Mouse (Mus musculus) urinary bladder, postnatal 25 days (tissue): Measurements from ENCODE around the gene Ppt2.
A peak's percentile ranks its signal among the peaks of the same experiment; 100 is the strongest.

Experiments used
- DNase-seq: peaks from one replicate; pipeline ENCODE4 v3.0.0; 2022; ENCODE audit warnings: low spot score

The Ppt2 gene

DNA sequence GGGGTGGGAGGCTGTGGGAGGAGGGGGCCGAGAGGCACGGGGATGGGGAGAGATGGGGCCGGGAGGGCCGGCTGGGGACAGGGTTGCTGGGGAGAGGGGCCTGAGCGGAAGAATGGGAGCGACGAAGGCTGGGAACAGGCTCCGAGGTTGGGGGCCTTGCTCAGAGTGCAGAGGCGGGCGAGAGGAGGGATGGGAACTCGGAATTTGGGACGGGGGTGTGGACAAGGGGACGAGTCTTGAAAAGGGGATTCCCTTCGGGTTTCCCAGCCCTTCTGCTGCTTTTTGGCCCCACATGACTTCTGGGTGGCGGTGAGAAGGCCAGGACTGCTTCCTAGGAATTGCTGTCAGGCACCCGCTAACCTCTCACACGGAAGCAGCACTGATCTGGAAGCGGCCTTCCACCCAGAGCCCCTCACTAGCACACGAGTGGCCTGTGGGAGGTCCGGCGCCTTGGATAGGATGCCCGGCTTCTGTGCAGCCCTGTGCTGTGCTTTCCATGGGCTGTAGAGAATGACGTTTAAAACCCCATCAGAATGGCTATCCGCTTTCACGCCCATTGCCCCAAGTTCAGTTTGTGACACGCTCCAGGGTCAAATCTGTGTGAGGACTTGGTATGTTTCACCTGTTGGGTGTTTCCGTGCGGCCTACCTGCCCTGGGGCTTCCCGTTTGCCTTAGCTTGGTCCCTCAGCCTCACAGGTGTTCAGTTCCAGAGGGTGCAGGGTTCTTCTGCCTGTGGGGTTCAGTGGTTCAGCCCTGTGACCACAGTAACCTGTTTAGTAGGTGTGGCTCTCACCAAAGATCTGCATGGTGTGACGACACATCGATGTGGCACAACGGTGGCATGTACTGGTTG lies 21.9 kb downstream of the Ppt2 start:
- DNase-seq, result no peak

DNA sequence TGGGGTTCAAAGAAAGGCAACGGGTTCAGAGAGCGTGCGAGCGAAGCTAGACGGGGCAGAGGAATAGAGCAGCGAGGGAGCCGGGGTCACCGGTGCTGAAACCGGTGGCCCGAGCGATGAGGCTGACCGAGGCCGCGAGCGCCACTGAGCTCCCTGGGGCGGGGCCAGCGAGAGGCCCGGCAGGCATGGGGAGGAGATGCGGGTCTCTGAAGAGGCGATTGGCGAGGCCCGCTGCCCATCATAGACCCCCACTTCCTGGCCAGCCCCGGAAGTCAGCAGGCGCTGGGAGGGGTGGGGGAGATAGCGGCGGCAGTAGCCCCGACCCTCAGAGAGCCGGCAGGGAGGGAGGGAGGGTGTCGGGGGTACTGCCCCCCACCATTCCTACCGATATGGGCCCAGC lies 22.7 kb downstream of the Ppt2 start:
- peak; percentile 95 for DNase-seq

DNA sequence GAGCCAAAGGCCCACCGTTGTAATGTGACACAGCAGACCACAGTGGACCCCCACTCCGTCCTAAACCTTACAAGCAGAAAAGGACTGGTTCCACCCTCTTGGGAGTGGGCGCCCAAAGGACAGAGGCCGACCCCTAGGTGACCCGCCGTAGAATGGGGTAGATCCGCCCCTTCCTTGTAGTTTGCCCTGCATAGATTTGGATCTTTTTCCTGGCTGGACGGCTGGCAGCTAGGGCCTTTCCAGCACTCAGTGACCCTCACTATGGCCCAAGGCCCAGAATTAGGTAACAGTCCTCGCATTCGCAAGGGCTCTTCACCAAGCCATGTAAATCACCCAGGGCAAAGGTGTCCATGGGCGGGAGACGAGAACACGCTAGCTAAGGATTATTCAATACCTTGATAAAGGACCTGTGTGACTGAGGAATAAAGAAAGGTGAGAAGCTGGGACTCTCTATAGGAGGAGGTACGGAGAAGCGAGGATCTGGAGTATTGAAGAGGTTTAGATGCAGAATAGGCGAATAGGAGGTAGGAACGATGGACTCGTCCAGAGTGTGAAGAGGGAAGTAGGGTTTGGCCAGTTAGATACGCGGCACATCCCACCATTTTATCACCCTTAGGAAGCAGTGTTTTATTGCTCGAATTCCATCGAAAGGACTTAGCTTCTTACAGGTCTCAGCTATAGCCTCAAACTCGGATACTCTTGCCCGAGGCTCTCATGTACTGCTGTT lies 23.6 kb downstream of the Ppt2 start:
- DNase-seq, result peak; percentile 38

- DNase-seq, result peak; percentile 96
Measured at GRCm38 (mm10) chr17:34604061-34604508, 24.2 kb downstream of the Ppt2 start, which contains the start of gene Agpat1. TSS of gene Agpat1 (plus strand) at chr17:34604262.

GRCm38 (mm10) chr17:34603375-34604060 lies 24.8 kb downstream of the Ppt2 start, which contains the start of gene Rnf5:
TSS of gene Rnf5 (minus strand) at chr17:34603690.
- DNase-seq, result peak; percentile 96

DNA sequence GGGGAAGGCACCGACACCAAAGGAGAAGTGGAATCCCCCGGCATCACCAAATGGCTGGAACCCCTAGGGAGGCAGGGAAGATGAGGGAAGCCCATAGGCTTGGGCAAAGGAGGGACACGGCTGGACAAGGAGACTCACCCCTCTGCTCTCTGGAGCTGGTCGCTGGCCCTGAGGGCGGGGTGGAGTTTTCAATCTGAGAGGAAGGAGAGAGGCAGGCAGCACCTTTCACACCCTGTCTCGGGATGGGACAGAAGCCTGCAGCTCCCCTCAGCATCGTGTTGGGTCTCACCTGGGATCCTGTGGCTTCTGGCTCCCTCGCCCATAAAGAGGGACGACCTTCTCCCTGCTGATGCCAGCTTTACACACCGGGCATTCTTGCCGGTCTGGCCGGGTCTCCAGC lies 26.5 kb downstream of the Ppt2 start:
- no peak for DNase-seq

GRCm38 (mm10) chr17:34599891-34600290 lies 28.4 kb downstream of the Ppt2 start:
- no peak for DNase-seq

DNA sequence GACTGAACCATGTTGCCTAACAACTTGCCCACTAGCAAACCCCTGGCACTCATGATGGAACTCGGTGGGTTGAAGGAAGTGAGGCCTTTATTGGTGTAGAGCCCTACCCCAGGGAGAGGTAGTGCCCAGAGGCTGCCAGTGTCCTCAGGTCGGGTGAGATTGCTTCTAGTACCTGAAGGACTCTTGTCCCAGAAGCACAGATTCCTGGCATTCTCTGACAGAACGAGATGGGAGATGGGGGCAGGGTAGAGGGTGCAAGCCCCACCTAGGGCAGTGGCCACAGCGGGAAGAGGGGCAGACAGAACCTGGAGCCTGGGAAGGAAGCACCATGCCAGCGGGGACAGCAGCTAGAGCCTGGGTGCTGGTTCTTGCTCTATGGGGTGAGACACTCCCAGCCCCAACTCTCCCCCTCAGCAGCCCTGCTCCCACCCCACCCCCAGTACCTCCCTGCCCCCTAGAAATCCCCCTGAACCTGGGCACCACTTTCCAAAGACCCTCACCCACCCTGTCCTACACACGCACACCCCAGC lies 30.7 kb downstream of the Ppt2 start, which contains the start of gene Ager:
Gene Ager (plus strand): TSS at position 297 of the 530 bp plus-strand sequence.
- no peak for DNase-seq

DNA sequence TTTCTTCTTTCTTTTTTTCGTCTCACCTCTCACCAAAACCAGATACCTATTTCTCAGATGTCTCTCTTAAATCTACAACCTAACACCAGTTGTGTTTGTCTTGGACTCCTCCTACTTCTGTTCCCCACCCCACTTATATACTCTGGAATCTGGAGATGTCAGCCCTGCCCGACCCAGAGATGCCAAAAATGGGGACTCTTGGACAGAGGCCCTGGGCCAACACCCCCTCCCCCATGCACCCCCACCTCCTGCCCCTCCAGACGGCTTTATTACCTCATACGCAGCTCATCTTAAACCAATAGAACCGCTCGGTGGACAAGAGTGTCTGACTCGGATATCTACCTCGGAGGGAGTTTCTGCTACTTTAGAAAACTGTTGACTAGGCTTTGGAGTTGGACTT lies 32.2 kb downstream of the Ppt2 start:
- DNase-seq, result no peak

DNA sequence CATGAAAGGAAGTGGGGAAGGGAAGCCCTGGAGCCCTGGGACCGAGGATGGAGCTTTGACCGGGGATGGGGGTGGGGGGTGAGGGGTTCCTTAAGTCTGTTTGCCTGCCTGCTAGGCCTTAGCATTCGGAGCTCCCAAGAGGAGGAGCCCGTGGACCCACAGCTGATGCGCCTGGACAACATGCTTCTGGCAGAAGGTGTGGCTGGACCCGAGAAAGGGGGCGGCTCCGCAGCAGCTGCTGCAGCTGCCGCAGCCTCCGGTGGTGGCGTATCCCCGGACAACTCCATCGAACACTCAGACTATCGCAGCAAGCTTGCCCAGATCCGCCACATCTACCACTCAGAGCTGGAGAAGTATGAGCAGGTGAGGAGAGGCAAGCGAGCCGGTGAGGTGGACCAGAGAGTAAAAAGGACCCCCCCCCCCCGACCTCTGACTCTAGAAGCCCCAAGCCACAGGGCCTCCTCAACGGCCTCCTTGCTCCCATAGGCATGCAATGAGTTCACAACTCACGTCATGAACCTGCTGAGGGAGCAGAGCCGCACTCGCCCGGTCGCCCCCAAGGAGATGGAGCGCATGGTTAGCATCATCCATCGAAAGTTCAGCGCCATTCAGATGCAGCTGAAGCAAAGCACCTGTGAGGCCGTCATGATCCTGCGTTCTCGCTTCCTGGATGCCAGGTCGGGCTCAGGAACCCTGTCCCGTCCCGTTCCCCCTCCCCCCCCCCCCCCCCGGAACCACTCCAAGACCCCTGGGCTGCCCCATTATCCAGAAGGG lies 34.4 kb downstream of the Ppt2 start:
- no peak for DNase-seq

DNA sequence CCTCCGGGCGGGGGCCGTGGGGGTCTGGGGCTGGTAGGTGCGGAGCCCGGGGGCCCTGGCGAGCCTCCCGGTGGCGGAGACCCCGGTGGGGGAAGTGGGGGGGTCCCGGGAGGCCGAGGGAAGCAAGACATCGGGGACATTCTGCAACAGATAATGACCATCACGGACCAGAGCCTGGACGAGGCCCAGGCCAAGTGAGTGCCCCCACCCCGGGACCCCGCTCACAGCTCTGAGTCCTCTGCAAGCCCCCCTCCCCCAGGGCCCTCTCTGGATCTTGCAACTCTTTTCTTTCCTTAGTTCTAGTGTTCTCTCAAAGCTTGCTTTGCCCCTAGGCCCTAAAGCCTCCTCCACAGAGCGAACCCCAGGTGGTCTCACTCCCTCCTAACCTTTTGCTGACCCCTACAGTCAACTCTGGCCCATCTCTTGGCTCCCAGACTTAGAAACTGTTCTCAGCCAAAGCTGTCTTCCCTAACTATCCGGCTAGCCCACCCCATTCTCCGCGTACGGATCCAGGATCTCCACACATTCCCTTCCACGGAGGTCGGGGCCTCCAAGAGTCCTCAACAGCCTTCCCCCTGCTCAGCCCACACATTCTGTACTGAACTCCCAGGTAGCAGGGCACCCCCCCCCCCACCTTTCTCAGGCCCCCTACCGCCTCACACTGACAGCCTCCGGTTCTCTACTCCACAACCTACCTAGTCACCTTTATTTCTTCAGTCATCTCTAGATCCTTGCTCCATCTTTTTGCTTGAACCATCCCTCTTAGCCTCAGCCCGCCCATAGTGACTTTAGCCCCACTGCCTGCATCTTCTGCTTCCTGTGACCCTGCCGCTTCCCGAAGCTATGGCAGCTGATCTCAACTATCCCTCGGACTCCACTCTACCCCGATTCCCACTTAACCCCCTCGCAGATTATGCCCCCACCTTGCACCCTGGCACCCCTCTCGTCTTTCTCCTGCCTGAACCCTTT lies 35.4 kb downstream of the Ppt2 start:
- DNase-seq, result no peak

- DNase-seq, result peak; percentile 91
Measured at GRCm38 (mm10) chr17:34591994-34592375, 36.3 kb downstream of the Ppt2 start.

GRCm38 (mm10) chr17:34591029-34591993 lies 37.0 kb downstream of the Ppt2 start, which contains the start of gene Pbx2:
TSS of gene Pbx2 (plus strand) at chr17:34591266.
- DNase-seq, result no peak

DNA sequence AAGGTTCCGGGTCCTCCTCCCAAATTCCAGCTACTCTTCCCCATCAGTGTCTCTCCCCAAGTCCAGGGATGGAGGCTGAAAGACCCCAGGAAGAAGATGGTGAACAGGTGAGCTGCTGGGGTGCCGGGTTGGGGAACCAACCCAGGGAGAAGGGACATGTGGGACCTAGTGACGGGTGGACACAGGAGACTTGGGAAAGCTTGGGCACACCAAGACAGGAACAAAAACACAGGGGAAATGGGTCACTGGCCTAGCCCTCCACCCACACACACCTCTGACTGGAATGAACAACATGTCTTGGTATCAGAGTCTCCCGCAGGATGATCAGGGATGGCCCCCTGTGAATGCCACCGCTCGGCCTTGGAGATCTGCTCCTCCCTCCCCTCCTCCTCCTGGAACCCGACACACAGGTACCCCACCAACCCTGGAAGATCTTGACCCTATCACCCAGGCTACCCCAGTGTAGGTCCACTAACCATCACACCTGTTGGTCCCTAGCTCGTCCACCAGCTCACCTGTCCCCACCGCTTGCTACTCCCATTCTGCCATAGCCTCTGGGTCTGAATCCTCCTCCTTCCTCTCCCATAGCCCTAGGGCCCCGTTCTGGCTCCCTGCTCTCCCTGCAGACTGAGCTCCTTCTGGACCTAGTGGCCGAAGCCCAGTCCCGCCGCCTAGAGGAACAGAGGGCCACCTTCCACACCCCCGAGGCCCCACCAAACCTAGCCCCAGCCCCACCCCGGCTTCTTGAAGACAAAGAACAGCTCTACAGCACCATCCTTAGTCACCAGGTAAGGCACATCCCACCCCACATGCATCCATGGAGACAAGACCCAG lies 37.9 kb downstream of the Ppt2 start:
- DNase-seq, result no peak

DNA sequence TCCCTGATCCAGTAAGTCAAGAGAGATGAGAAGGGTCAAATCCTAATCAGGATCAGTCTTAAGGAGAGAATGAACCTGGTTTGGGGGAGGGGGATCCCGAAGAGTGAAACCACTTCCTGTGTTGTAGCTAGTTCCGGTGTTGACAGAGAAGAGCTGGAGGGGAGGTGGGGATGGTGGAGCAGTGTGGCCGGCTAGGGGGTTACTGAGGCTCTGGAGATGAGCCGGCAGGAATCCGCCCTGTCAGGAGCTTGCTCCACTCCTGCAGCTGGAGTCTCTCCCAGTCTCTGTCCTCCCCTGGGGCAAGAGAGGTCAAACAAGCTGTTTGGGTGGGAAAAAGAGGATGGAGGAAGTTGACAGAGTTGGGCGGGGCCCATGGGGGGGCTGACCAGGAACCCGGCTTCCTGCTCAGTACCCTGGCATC lies 38.6 kb downstream of the Ppt2 start, which contains the start of gene Gpsm3:
Gene Gpsm3 (plus strand): TSS at position 126 of the 421 bp plus-strand sequence.
- peak; percentile 38 for DNase-seq

DNA sequence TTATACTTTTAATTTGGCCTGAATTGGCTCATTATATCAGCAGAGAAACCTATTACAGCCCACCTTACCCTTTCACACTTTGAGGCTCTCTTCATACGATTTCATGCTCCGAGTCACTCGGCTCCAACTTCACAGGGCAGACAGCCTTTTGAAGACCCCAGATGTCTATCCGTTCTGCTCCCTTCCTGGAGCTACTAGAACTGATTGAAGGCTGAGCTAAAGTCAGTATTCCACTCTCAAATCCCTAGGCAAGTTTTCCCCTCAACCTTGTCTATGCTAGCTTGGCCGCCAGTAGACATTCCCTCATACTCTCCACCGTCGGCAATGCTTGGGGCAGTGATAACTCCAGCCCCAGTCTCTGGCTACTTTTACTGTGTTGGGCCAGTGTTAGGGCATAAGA lies 39.1 kb downstream of the Ppt2 start:
- DNase-seq, result no peak

GRCm38 (mm10) chr17:34588767-34589166 lies 39.5 kb downstream of the Ppt2 start:
- DNase-seq, result no peak

DNA sequence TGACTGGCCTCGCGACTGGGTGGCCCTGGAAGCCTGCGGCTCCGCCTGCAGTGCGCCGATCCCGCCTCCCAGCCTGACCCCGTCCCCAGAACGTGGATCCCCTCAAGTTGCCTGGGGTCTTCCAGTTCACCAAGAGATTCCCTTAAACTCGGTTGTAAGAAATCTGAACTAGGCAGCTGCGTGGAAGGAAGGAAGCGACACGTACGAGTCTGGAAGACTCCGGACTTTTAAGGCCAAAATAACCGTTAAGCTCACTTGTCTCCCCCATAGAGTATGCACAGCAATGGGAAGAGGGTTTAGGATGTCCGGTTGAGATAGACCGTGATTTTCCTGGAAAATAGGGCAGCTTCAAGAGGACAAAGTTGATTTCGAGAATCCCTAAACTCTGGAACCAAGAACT lies 40.5 kb downstream of the Ppt2 start:
- no peak for DNase-seq
